28 mouse cellular contexts compared by ENCODE assay signal in the genomic region with DNA sequence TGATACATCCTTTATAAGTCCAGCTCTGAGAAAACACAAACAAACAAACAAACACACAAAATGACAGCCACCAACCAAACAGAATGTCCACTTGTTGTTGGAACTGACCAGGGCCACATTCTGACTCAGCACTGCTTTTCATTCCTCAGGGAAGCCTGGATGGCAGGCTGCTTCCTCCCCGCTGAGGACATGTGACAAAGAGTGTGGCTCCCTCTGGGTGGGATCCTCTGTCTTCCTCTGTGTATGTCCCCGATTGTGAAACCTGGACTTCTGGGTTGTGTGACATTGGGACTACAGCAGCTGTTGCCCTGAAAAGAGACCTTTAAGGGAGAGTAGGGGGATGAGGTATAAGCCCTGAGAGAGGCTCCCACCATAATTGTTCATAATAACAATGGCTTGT.
A peak's percentile ranks its signal among the peaks of the same experiment; 100 is the strongest.
DNase-seq lines count a peak whose midpoint lies in the region; ATAC-seq and TF ChIP-seq lines count a peak whose summit lies in the region.
"Had no signal": no experiment of that assay in that cellular context is flagged by ENCODE, and none has a peak within 500 bp of the region (broad histone marks: within the 10 kb centered on the region; RNA-seq: fewer than 3 reads in every experiment).

No protein-coding gene starts in this region.

- no peak for TF ChIP-seq EP300 in liver, postnatal 0 days (IDR thresholded peaks at IDR 0.05; ENCODE audit: low read depth)

- peak; percentile 61; the same call in 1 of the 2 replicates for ATAC-seq in embryonic facial prominence, embryonic 14.5 days (ENCODE audit: low read depth)
- 0 out of 2 replicates have a peak, but pooled peaks have one; percentile 10 for ATAC-seq in liver, embryonic 11.5 days (replicated peaks; ENCODE audit: low FRiP score)
- no peak for ATAC-seq in liver, postnatal 0 days
- ATAC-seq: lung, postnatal 0 days; midbrain, embryonic 15.5 days had no signal

- H3K9ac ChIP-seq in embryonic facial prominence, embryonic 14.5 days (ENCODE audit: low read depth, low read length): no peak overlapping the region
- H3K9ac ChIP-seq in liver, embryonic 11.5 days (ENCODE audit: low read depth, low read length): no peak overlapping the region
- H3K9ac ChIP-seq in liver, postnatal 0 days (replicated peaks): no peak overlapping the region
- H3K9ac ChIP-seq: embryonic facial prominence, embryonic 12.5 days; hindbrain, embryonic 13.5 days; limb, embryonic 12.5 days; liver, embryonic 14.5 days; midbrain, embryonic 15.5 days; neural tube, embryonic 12.5 days had no signal

- no peaks in the 10 kb centered on the region for H3K27me3 ChIP-seq in embryonic facial prominence, embryonic 14.5 days (replicated peaks; ENCODE audit: control insufficient read depth, insufficient read depth, low read length)
- no peaks in the 10 kb centered on the region for H3K27me3 ChIP-seq in embryonic facial prominence, embryonic 10.5 days (replicated peaks; ENCODE audit: low read depth, poor library complexity, severe bottlenecking)
- H3K27me3 ChIP-seq in liver, embryonic 11.5 days (replicated peaks; ENCODE audit: control insufficient read depth, insufficient read depth, low read length): no peaks in the 10 kb centered on the region
- no peaks in the 10 kb centered on the region for H3K27me3 ChIP-seq in liver, postnatal 0 days (ENCODE audit: insufficient read depth, low read length)
- H3K27me3 ChIP-seq: embryonic facial prominence, embryonic 12.5 days; hindbrain, embryonic 13.5 days; limb, embryonic 12.5 days; midbrain, embryonic 15.5 days; neural tube, embryonic 12.5 days had no signal

- no peak overlapping the region for H3K27ac ChIP-seq in embryonic facial prominence, embryonic 14.5 days (replicated peaks; ENCODE audit: low read depth, low read length)
- no peak overlapping the region for H3K27ac ChIP-seq in embryonic facial prominence, embryonic 10.5 days (replicated peaks)
- no peak overlapping the region for H3K27ac ChIP-seq in liver, embryonic 11.5 days (ENCODE audit: low read depth, low read length)
- H3K27ac ChIP-seq in liver, postnatal 0 days (ENCODE audit: low read depth): no peak overlapping the region
- peak overlapping the region; percentile 23; the same call in 1 of the 2 replicates for H3K27ac ChIP-seq in bone marrow macrophage, adult 2 months (ENCODE audit: insufficient read depth, low read depth, low read length)
- H3K27ac ChIP-seq: embryonic facial prominence, embryonic 12.5 days; hindbrain, embryonic 13.5 days; left cerebral cortex, adult 2 months; limb, embryonic 12.5 days; liver, embryonic 14.5 days; midbrain, embryonic 15.5 days; neural tube, embryonic 12.5 days had no signal

- no peak overlapping the region for H3K4me2 ChIP-seq in embryonic facial prominence, embryonic 14.5 days (ENCODE audit: low read depth, low read length)
- H3K4me2 ChIP-seq in liver, embryonic 11.5 days: no peak overlapping the region
- no peak overlapping the region for H3K4me2 ChIP-seq in liver, postnatal 0 days (ENCODE audit: low read depth, low read length)
- H3K4me2 ChIP-seq: embryonic facial prominence, embryonic 12.5 days; heart, embryonic 11.5 days; hindbrain, embryonic 13.5 days; limb, embryonic 12.5 days; midbrain, embryonic 15.5 days; neural tube, embryonic 12.5 days had no signal

- no peak for TF ChIP-seq POLR2A in bone marrow macrophage, adult 2 months (IDR thresholded peaks at IDR 0.05; ENCODE audit: borderline replicate concordance, low read depth, low read length)

- peaks cover 19% of the 10 kb centered on the region; the same call in 1 of the 2 replicates for H3K4me1 ChIP-seq in embryonic facial prominence, embryonic 14.5 days (ENCODE audit: control insufficient read depth, insufficient read depth, low read length)
- peaks cover 24% of the 10 kb centered on the region for H3K4me1 ChIP-seq in embryonic facial prominence, embryonic 10.5 days
- H3K4me1 ChIP-seq in liver, embryonic 11.5 days (replicated peaks; ENCODE audit: control insufficient read depth, insufficient read depth, low read length): peaks cover 6% of the 10 kb centered on the region; the same call in 1 of the 2 replicates
- peaks cover 15% of the 10 kb centered on the region for H3K4me1 ChIP-seq in liver, postnatal 0 days (ENCODE audit: insufficient read depth)
- peaks cover 25% of the 10 kb centered on the region for H3K4me1 ChIP-seq in bone marrow macrophage, adult 2 months (ENCODE audit: control insufficient read depth, insufficient read depth, low read length)

- no peaks in the 10 kb centered on the region for H3K9me3 ChIP-seq in embryonic facial prominence, embryonic 14.5 days (ENCODE audit: control insufficient read depth, low read length)
- no peaks in the 10 kb centered on the region for H3K9me3 ChIP-seq in embryonic facial prominence, embryonic 10.5 days
- no peaks in the 10 kb centered on the region for H3K9me3 ChIP-seq in liver, embryonic 11.5 days (ENCODE audit: control insufficient read depth, low read length)
- no peaks in the 10 kb centered on the region for H3K9me3 ChIP-seq in liver, postnatal 0 days (ENCODE audit: low read length)
- H3K9me3 ChIP-seq: embryonic facial prominence, embryonic 12.5 days; G1E; hindbrain, embryonic 13.5 days; limb, embryonic 12.5 days; midbrain, embryonic 15.5 days; neural tube, embryonic 12.5 days had no signal

- H3K4me3 ChIP-seq in embryonic facial prominence, embryonic 14.5 days (ENCODE audit: low read depth, low read length): no peak overlapping the region
- no peak overlapping the region for H3K4me3 ChIP-seq in embryonic facial prominence, embryonic 10.5 days
- H3K4me3 ChIP-seq in liver, embryonic 11.5 days (ENCODE audit: low read depth, low read length): no peak overlapping the region
- H3K4me3 ChIP-seq in liver, postnatal 0 days (ENCODE audit: low read depth, low read length): no peak overlapping the region
- no peak overlapping the region for H3K4me3 ChIP-seq in bone marrow macrophage, adult 2 months (ENCODE audit: insufficient read depth, low read length)
- H3K4me3 ChIP-seq: embryonic facial prominence, embryonic 12.5 days; erythroblast, embryonic 14.5 days; hindbrain, embryonic 13.5 days; left cerebral cortex, adult 2 months; limb, embryonic 12.5 days; midbrain, embryonic 15.5 days; neural tube, embryonic 12.5 days had no signal

- 54% methylated on average over 2 of the region's 2 CpGs for WGBS in embryonic facial prominence, embryonic 14.5 days
- WGBS in embryonic facial prominence, embryonic 10.5 days: 38% methylated on average over 2 of the region's 2 CpGs
- 61% methylated on average over 2 of the region's 2 CpGs for WGBS in liver, embryonic 11.5 days
- 33% methylated on average over 2 of the region's 2 CpGs for WGBS in liver, postnatal 0 days (ENCODE audit: insufficient replicate concordance)

- DNase-seq in embryonic facial prominence, embryonic 14.5 days (ENCODE audit: low spot score): peak; percentile 33
- no peak for DNase-seq in embryonic facial prominence, embryonic 10.5 days (ENCODE audit: low spot score)
- no peak for DNase-seq in liver, embryonic 11.5 days (ENCODE audit: low spot score)
- DNase-seq in liver, postnatal 0 days: no peak
- DNase-seq in retina, embryonic 14.5 days (ENCODE audit: low spot score): peak; percentile 78
- DNase-seq in c-Kit-positive CD71-positive TER-119-positive erythroid progenitor cells, embryonic 14.5 days (ENCODE audit: low spot score): no peak
- DNase-seq: adrenal gland, postnatal 14 days; cerebellum, postnatal 36 days; gastrocnemius, postnatal 14 days; heart, adult 18-20 months; heart, postnatal 36 days; kidney, adult 11 months; kidney, postnatal 14 days; lung, postnatal 4 days; right cerebral cortex, postnatal 14 days; thymus, postnatal 4 days had no signal

- H3K36me3 ChIP-seq in embryonic facial prominence, embryonic 14.5 days (ENCODE audit: control insufficient read depth, insufficient read depth, low read length): no peaks in the 10 kb centered on the region
- H3K36me3 ChIP-seq in embryonic facial prominence, embryonic 10.5 days (replicated peaks): no peaks in the 10 kb centered on the region
- no peaks in the 10 kb centered on the region for H3K36me3 ChIP-seq in liver, embryonic 11.5 days (ENCODE audit: control insufficient read depth, insufficient read depth, low read length)
- no peaks in the 10 kb centered on the region for H3K36me3 ChIP-seq in liver, postnatal 0 days (replicated peaks; ENCODE audit: insufficient read depth, low read length)
- H3K36me3 ChIP-seq: embryonic facial prominence, embryonic 12.5 days; hindbrain, embryonic 13.5 days; limb, embryonic 12.5 days; midbrain, embryonic 15.5 days; neural tube, embryonic 12.5 days had no signal

- no peak for TF ChIP-seq CTCF in liver, postnatal 0 days (IDR thresholded peaks at IDR 0.05; ENCODE audit: low read depth)
- TF ChIP-seq CTCF in bone marrow macrophage, adult 2 months (IDR thresholded peaks at IDR 0.05; ENCODE audit: low read depth, low read length): no peak

Comparison
In these comparisons a context has a peak if more than half of its experiments do, and no peak if none do; other contexts are left out.
1. DNase-seq: peak in embryonic facial prominence, embryonic 14.5 days (single experiment) and retina, embryonic 14.5 days (single experiment); none in embryonic facial prominence, embryonic 10.5 days (single experiment), liver, embryonic 11.5 days (single experiment), liver, postnatal 0 days (single experiment) and c-Kit-positive CD71-positive TER-119-positive erythroid progenitor cells, embryonic 14.5 days (single experiment).